Mouse (Mus musculus) forebrain, embryonic 11.5 days (tissue): Measurements from ENCODE around the gene Acy3. TPM values are rescaled to one million over a fixed set of nuclear protein-coding genes. Genes with fewer than 3 reads are reported as not detected.
A peak's percentile ranks its signal among the peaks of the same experiment; 100 is the strongest.

ENCODE experiments used
- ATAC-seq: fragments of 200-750 bp; cut with Nextera tagmentation; replicated peaks from 2 replicates; pipeline ENCODE4 v1.8.0; 2017; ENCODE audit warnings: moderate TSS enrichment; ENCODE audit not compliant: low FRiP score
- DNase-seq: peaks from one replicate; pipeline ENCODE4 v3.0.0-alpha.2; 2017; ENCODE audit warnings: low spot score
- H3K27ac ChIP-seq: fragments of 300-500 bp; sonication (generic); 2 replicates; pipeline ENCODE4 v1.5.1; 2014; ENCODE audit warnings: low read depth, low read length
- H3K27me3 ChIP-seq: fragments of 300-500 bp; sonication (generic); 2 replicates; pipeline ENCODE4 v1.6.1; 2014; ENCODE audit warnings: mild to moderate bottlenecking, low read length, mixed read lengths; ENCODE audit not compliant: control insufficient read depth, insufficient read depth
- H3K36me3 ChIP-seq: fragments of 300-500 bp; sonication (generic); 2 replicates; pipeline ENCODE4 v1.6.1; 2014; ENCODE audit warnings: mild to moderate bottlenecking, low read length, moderate library complexity, mixed read lengths; ENCODE audit not compliant: control insufficient read depth, insufficient read depth
- H3K4me1 ChIP-seq: fragments of 300-500 bp; sonication (generic); replicated peaks from 2 replicates; pipeline ENCODE4 v1.6.1; 2014; ENCODE audit warnings: low read length, mixed read lengths; ENCODE audit not compliant: control insufficient read depth, insufficient read depth
- H3K4me2 ChIP-seq: fragments of 300-500 bp; sonication (generic); 2 replicates; pipeline ENCODE4 v1.6.1; 2014; ENCODE audit warnings: low read depth, mild to moderate bottlenecking, low read length, moderate library complexity, mixed read lengths; ENCODE audit not compliant: severe bottlenecking
- H3K4me3 ChIP-seq: fragments of 300-500 bp; sonication (generic); 2 replicates; pipeline ENCODE4 v1.5.1; 2014; ENCODE audit warnings: low read depth, low read length
- H3K9ac ChIP-seq: fragments of 300-500 bp; sonication (generic); 2 replicates; pipeline ENCODE4 v1.6.1; 2014; ENCODE audit warnings: low read length
- H3K9me3 ChIP-seq: fragments of 300-500 bp; sonication (generic); 2 replicates; pipeline ENCODE4 v1.6.1; 2016; ENCODE audit warnings: low read length, mixed read lengths; ENCODE audit not compliant: control insufficient read depth
- WGBS: fragments of 180-500 bp; shearing (Covaris S2); extraction: QIAGEN DNeasy Blood & Tissue Kit; methylation state at CpG from one replicate; pipeline ENCODE4 v1.1.7; 2014; 5-methylcytosine and 5-hydroxymethylcytosine counted together
- polyA plus RNA-seq: library from polyadenylated mRNA; unstranded; fragments of >200 nt; fragmentation: Nextera tagmentation; extraction: Ambion mirVana; gene quantifications from 2 replicates; pipeline ENCODE4 v1.2.1, GENCODE M21; 2014

The Acy3 gene
- polyA plus RNA-seq, 1 experiment from 2014 or later = 1.7 TPM

GRCm38 (mm10) chr19:3983527-3984200 is 2.7 kb upstream of the Acy3 start:
- Histone ChIP-seq H3K9me3 (no peaks in the 10 kb centered on the region), H3K36me3 (no peaks in the 10 kb centered on the region), H3K27ac (no peak overlapping the region), H3K27me3 (no peaks in the 10 kb centered on the region), H3K4me3 (no peak overlapping the region), H3K4me2 (no peak overlapping the region), H3K4me1 (peaks cover 4% of the 10 kb centered on the region; the same call in 1 of the 2 replicates), H3K9ac (peak overlapping the region; percentile 20; the same call in 1 of the 2 replicates)
- 28% methylated on average over 9 of the region's 9 CpGs for WGBS
- no peak for ATAC-seq
- no peak for DNase-seq

- no peak for DNase-seq
- Histone ChIP-seq H3K9ac (peak overlapping the region; percentile 5; the same call in 1 of the 2 replicates), H3K36me3 (no peaks in the 10 kb centered on the region), H3K9me3 (no peaks in the 10 kb centered on the region), H3K4me2 (no peak overlapping the region), H3K27ac (no peak overlapping the region), H3K4me1 (peaks cover 4% of the 10 kb centered on the region; the same call in 1 of the 2 replicates), H3K4me3 (no peak overlapping the region), H3K27me3 (no peaks in the 10 kb centered on the region)
- 27% methylated on average over 8 of the region's 8 CpGs for WGBS
- no peak for ATAC-seq
Measured at GRCm38 (mm10) chr19:3985261-3985681, 1.1 kb upstream of the Acy3 start.

GRCm38 (mm10) chr19:3988066-3988465 is 1.7 kb downstream of the Acy3 start:
- ATAC-seq = no peak
- no peak for DNase-seq
- Histone ChIP-seq H3K4me2 (no peak overlapping the region), H3K36me3 (no peaks in the 10 kb centered on the region), H3K27ac (no peak overlapping the region), H3K9ac (no peak overlapping the region), H3K4me3 (no peak overlapping the region), H3K4me1 (peaks cover 4% of the 10 kb centered on the region; the same call in 1 of the 2 replicates), H3K9me3 (no peaks in the 10 kb centered on the region), H3K27me3 (no peaks in the 10 kb centered on the region)
- 92% methylated on average over 14 of the region's 14 CpGs for WGBS

GRCm38 (mm10) chr19:3988750-3989149 is 2.4 kb downstream of the Acy3 start:
- 84% methylated on average over 4 of the region's 4 CpGs for WGBS
- Histone ChIP-seq H3K9ac (no peak overlapping the region), H3K4me2 (no peak overlapping the region), H3K27ac (no peak overlapping the region), H3K27me3 (no peaks in the 10 kb centered on the region), H3K9me3 (no peaks in the 10 kb centered on the region), H3K4me3 (no peak overlapping the region), H3K36me3 (no peaks in the 10 kb centered on the region), H3K4me1 (peaks cover 4% of the 10 kb centered on the region; the same call in 1 of the 2 replicates)
- DNase-seq (no peak), ATAC-seq (no peak)

- Histone ChIP-seq H3K4me3 (no peak overlapping the region), H3K4me1 (no peaks in the 10 kb centered on the region), H3K9ac (no peak overlapping the region), H3K27ac (no peak overlapping the region), H3K4me2 (no peak overlapping the region), H3K36me3 (no peaks in the 10 kb centered on the region), H3K27me3 (no peaks in the 10 kb centered on the region), H3K9me3 (no peaks in the 10 kb centered on the region)
- DNase-seq = no peak
- WGBS = 78% methylated on average over 6 of the region's 6 CpGs
- no peak for ATAC-seq
Measured at GRCm38 (mm10) chr19:3990804-3991203, 4.4 kb downstream of the Acy3 start.

- H3K4me3 ChIP-seq = no peak overlapping the region
- H3K4me1 ChIP-seq = no peaks in the 10 kb centered on the region
- H3K4me2 ChIP-seq = no peak overlapping the region
- DNase-seq = no peak
- no peak overlapping the region for H3K9ac ChIP-seq
- no peaks in the 10 kb centered on the region for H3K36me3 ChIP-seq
- 92% methylated on average over 3 of the region's 3 CpGs for WGBS
- H3K9me3 ChIP-seq = no peaks in the 10 kb centered on the region
- no peak for ATAC-seq
- no peaks in the 10 kb centered on the region for H3K27me3 ChIP-seq
- no peak overlapping the region for H3K27ac ChIP-seq
Measured at GRCm38 (mm10) chr19:3991562-3991961, 5.2 kb downstream of the Acy3 start.

- Histone ChIP-seq H3K4me3 (no peak overlapping the region), H3K4me2 (no peak overlapping the region), H3K27me3 (no peaks in the 10 kb centered on the region), H3K27ac (no peak overlapping the region), H3K36me3 (no peaks in the 10 kb centered on the region), H3K9me3 (no peaks in the 10 kb centered on the region), H3K4me1 (no peaks in the 10 kb centered on the region), H3K9ac (no peak overlapping the region)
- WGBS = 81% methylated on average over 3 of the region's 3 CpGs
- ATAC-seq = no peak
- no peak for DNase-seq
Measured at GRCm38 (mm10) chr19:3991966-3992365, 5.6 kb downstream of the Acy3 start.

GRCm38 (mm10) chr19:3992416-3992815 is 6.0 kb downstream of the Acy3 start, which contains the start of gene Tbx10:
Gene Tbx10, plus strand, starts transcription at chr19:3992752.
- Histone ChIP-seq H3K27ac (no peak within 1 kb of the TSS), H3K4me2 (no peak within 1 kb of the TSS), H3K4me1 (no peaks in the 10 kb centered on the region), H3K27me3 (no peaks in the 10 kb centered on the region), H3K36me3 (no peaks in the 10 kb centered on the region), H3K9me3 (no peaks in the 10 kb centered on the region), H3K4me3 (no peak within 1 kb of the TSS), H3K9ac (no peak within 1 kb of the TSS)
- ATAC-seq (no peak), DNase-seq (no peak)
- 53% methylated on average over 5 of the region's 5 CpGs for WGBS

GRCm38 (mm10) chr19:3994932-3995331 is 8.6 kb downstream of the Acy3 start:
- ATAC-seq = no peak
- Histone ChIP-seq H3K36me3 (no peaks in the 10 kb centered on the region), H3K4me1 (peaks cover 2% of the 10 kb centered on the region; the same call in 1 of the 2 replicates), H3K4me3 (no peak overlapping the region), H3K9ac (no peak overlapping the region), H3K4me2 (no peak overlapping the region), H3K9me3 (no peaks in the 10 kb centered on the region), H3K27ac (no peak overlapping the region), H3K27me3 (no peaks in the 10 kb centered on the region)
- WGBS = 71% methylated on average over 6 of the region's 6 CpGs
- DNase-seq = no peak
